Mouse (Mus musculus) megakaryocyte, adult 5-6 weeks (primary cell): Measurements from ENCODE around the gene Mier3. TPM values are rescaled to one million over a fixed set of nuclear protein-coding genes. Genes with fewer than 3 reads are reported as not detected.

Experiments
- total RNA-seq, 2 experiments: library from RNA; stranded (forward) in 1 of 2; stranded (reverse) in 1 of 2; fragments of 153-499, 151-499 nt in 1 of 2; fragments of 221-1000, 200-1000 nt in 1 of 2; gene quantifications; 2 replicates each; pipeline versions ENCODE4 v1.2.3 to v1.2.4; 2015 to 2017

The Mier3 gene
- total RNA-seq, 2 experiments from 2014 or later, result 28.0 to 39.2 TPM

Other genes starting within 250 kb of the Mier3 start
- gene Gpbp1, start 190.9 kb upstream of the Mier3 start, total RNA-seq (2015), result 92.4 and 96.8 TPM in 2 replicates
- gene Gpbp1, start 190.9 kb upstream of the Mier3 start, total RNA-seq (2017), result 136 and 150 TPM in 2 replicates
- not detected in 2 replicates for gene Gm49496, start 131.0 kb upstream of the Mier3 start, total RNA-seq (2015)
- gene Gm49496, start 131.0 kb upstream of the Mier3 start, total RNA-seq (2017), result not detected in 2 replicates
- gene Gm10198, start 88.2 kb upstream of the Mier3 start, total RNA-seq (2015), result not detected in 2 replicates
- not detected in 2 replicates for gene Gm10198, start 88.2 kb upstream of the Mier3 start, total RNA-seq (2017)
- gene Map3k1, start 128.0 kb downstream of the Mier3 start, total RNA-seq (2015), result 61.5 and 62.2 TPM in 2 replicates
- 74.4 and 92.6 TPM in 2 replicates for gene Map3k1, start 128.0 kb downstream of the Mier3 start, total RNA-seq (2017)